ENCODE assay signal across 11 mouse cellular contexts in genomic region chr19:31767004-31767403, GRCm38 (mm10). TPM values are rescaled to one million over a fixed set of nuclear protein-coding genes. Genes with fewer than 3 reads are reported as not detected.
DNase-seq lines count a peak whose midpoint lies in the region; ATAC-seq and TF ChIP-seq lines count a peak whose summit lies in the region.
"Had no signal": no experiment of that assay in that cellular context is flagged by ENCODE, and none has a peak within 500 bp of the region (broad histone marks: within the 10 kb centered on the region; RNA-seq: fewer than 3 reads in every experiment).

No protein-coding gene starts in this region.

- no peak overlapping the region for H3K4me2 ChIP-seq in intestine, postnatal 0 days (replicated peaks; ENCODE audit: low read depth)
- H3K4me2 ChIP-seq in intestine, embryonic 15.5 days (replicated peaks): no peak overlapping the region
- H3K4me2 ChIP-seq: embryonic facial prominence, embryonic 12.5 days; liver, embryonic 15.5 days had no signal

- no peak overlapping the region for H3K27ac ChIP-seq in intestine, postnatal 0 days (ENCODE audit: low read depth, low read length)
- no peak overlapping the region for H3K27ac ChIP-seq in intestine, embryonic 15.5 days
- H3K27ac ChIP-seq: embryonic facial prominence, embryonic 12.5 days; liver, embryonic 15.5 days had no signal

- no peaks in the 10 kb centered on the region for H3K4me1 ChIP-seq in intestine, postnatal 0 days (replicated peaks; ENCODE audit: control insufficient read depth, insufficient read depth, low read length)
- H3K4me1 ChIP-seq in intestine, embryonic 15.5 days (replicated peaks): 0 out of 2 replicates have a peak, but pooled peaks cover 9% of the 10 kb centered on the region

- DNase-seq in lung, postnatal 25 days (ENCODE audit: low spot score): peak; percentile 19
- DNase-seq in lung, adult 18-20 months: no peak
- DNase-seq in NIH3T3 (ENCODE audit: low read depth): peak; percentile 69
- peak; percentile 9 for DNase-seq in induced T-regulatory cell, adult 2 months (ENCODE audit: low read depth)
- no peak for DNase-seq in thymus, postnatal 36 days
- DNase-seq: thymus, postnatal 14 days had no signal

- no peaks in the 10 kb centered on the region for H3K9me3 ChIP-seq in intestine, postnatal 0 days (ENCODE audit: control insufficient read depth)
- no peaks in the 10 kb centered on the region for H3K9me3 ChIP-seq in intestine, embryonic 15.5 days
- H3K9me3 ChIP-seq: embryonic facial prominence, embryonic 12.5 days; liver, embryonic 15.5 days had no signal

- WGBS in intestine, postnatal 0 days: 8% methylated on average over 3 of the region's 3 CpGs
- 4% methylated on average over 3 of the region's 3 CpGs for WGBS in intestine, embryonic 15.5 days

- no peak overlapping the region for H3K4me3 ChIP-seq in intestine, postnatal 0 days (ENCODE audit: low read depth, low read length)
- H3K4me3 ChIP-seq in intestine, embryonic 15.5 days (replicated peaks): no peak overlapping the region
- H3K4me3 ChIP-seq: embryonic facial prominence, embryonic 12.5 days; liver, embryonic 15.5 days had no signal

- no peak for ATAC-seq in intestine, postnatal 0 days
- ATAC-seq in intestine, embryonic 15.5 days: no peak
- ATAC-seq in activated CD4-positive, CD25-positive, alpha-beta regulatory T cell, adult 4 months: no peak

- H3K9ac ChIP-seq in intestine, postnatal 0 days (ENCODE audit: low read depth, low read length): no peak overlapping the region
- no peak overlapping the region for H3K9ac ChIP-seq in intestine, embryonic 15.5 days
- H3K9ac ChIP-seq: embryonic facial prominence, embryonic 12.5 days; liver, embryonic 15.5 days had no signal

- peak; percentile 42 for TF ChIP-seq CTCF in intestine, postnatal 0 days (IDR thresholded peaks at IDR 0.05; ENCODE audit: low read depth)

- H3K36me3 ChIP-seq in intestine, postnatal 0 days (ENCODE audit: control insufficient read depth, insufficient read depth): no peaks in the 10 kb centered on the region
- no peaks in the 10 kb centered on the region for H3K36me3 ChIP-seq in intestine, embryonic 15.5 days
- H3K36me3 ChIP-seq: embryonic facial prominence, embryonic 12.5 days; liver, embryonic 15.5 days had no signal

- peaks cover 9% of the 10 kb centered on the region for H3K27me3 ChIP-seq in intestine, postnatal 0 days (replicated peaks; ENCODE audit: control insufficient read depth, insufficient read depth, low read length)
- H3K27me3 ChIP-seq in intestine, embryonic 15.5 days (replicated peaks): 0 out of 2 replicates have a peak, but pooled peaks cover 3% of the 10 kb centered on the region
- H3K27me3 ChIP-seq: embryonic facial prominence, embryonic 12.5 days had no signal

RNA-seq across cellular contexts. Expression of gene Prkg1, which starts 2.2 kb away (rescaled TPM):
- 4.0 and 4.6 TPM in 2 replicates for polyA plus RNA-seq in intestine, postnatal 0 days (2015; fragmentation: Nextera tagmentation; extraction: Ambion mirVana)
- polyA plus RNA-seq in intestine, embryonic 15.5 days (2015; fragmentation: Nextera tagmentation; extraction: Ambion mirVana): 8.3 and 9.1 TPM in 2 replicates
- under 1 TPM in 1 of 2 experiments, not detected in 1; 0.20 TPM for polyA plus RNA-seq in activated CD4-positive, CD25-positive, alpha-beta regulatory T cell, adult 4 months (2017; shearing (Covaris generic))

Comparison
In these comparisons a context has a peak if more than half of its experiments do, and no peak if none do; other contexts are left out.
1. DNase-seq: peak in lung, postnatal 25 days (single experiment), NIH3T3 (single experiment) and induced T-regulatory cell, adult 2 months (single experiment); none in lung, adult 18-20 months (0 of 2) and thymus, postnatal 36 days (0 of 2).